Mouse (Mus musculus): ENCODE measurements around the gene Arhgap22.

- TF ChIP-seq POLR2A (IDR thresholded peaks at IDR 0.05; ENCODE audit: insufficient read depth, low read depth, low read length) (no peak), CTCF (IDR thresholded peaks at IDR 0.05) (no peak), EP300 (IDR thresholded peaks at IDR 0.05; ENCODE audit: insufficient read depth, low read depth, low read length) (no peak)
These were observed 86.8 kb downstream of the Arhgap22 start for GRCm38 (mm10) chr14:33300591-33300990.

All from heart, adult 2 months (tissue).